Comparison of ENCODE assay signal across 12 mouse cellular contexts in genomic region chr2:144709285-144709684, GRCm38 (mm10).
DNase-seq lines count a peak whose midpoint lies in the region; ATAC-seq and TF ChIP-seq lines count a peak whose summit lies in the region.
"Had no signal": no experiment of that assay in that cellular context is flagged by ENCODE, and none has a peak within 500 bp of the region (broad histone marks: within the 10 kb centered on the region; RNA-seq: fewer than 3 reads in every experiment).

No protein-coding gene starts in this region.

- no peaks in the 10 kb centered on the region for H3K9me3 ChIP-seq in embryonic facial prominence, embryonic 11.5 days (replicated peaks; ENCODE audit: control insufficient read depth, low read length)
- H3K9me3 ChIP-seq in midbrain, embryonic 13.5 days: no peaks in the 10 kb centered on the region
- H3K9me3 ChIP-seq: intestine, embryonic 15.5 days had no signal

- H3K27ac ChIP-seq in embryonic facial prominence, embryonic 11.5 days (replicated peaks; ENCODE audit: low read depth, low read length): no peak overlapping the region
- no peak overlapping the region for H3K27ac ChIP-seq in midbrain, embryonic 13.5 days
- H3K27ac ChIP-seq: intestine, embryonic 15.5 days had no signal

- ATAC-seq in embryonic facial prominence, embryonic 11.5 days (replicated peaks; ENCODE audit: insufficient number of reproducible peaks, low FRiP score, low TSS enrichment, low read depth): 0 out of 2 replicates have a peak, but pooled peaks have one; percentile 15
- peak; percentile 77 for ATAC-seq in midbrain, embryonic 13.5 days
- no peak for ATAC-seq in erythroblast, adult 5-6 weeks (replicated peaks; ENCODE audit: low FRiP score, poor library complexity, severe bottlenecking)
- ATAC-seq: intestine, embryonic 15.5 days had no signal

- no peaks in the 10 kb centered on the region for H3K36me3 ChIP-seq in embryonic facial prominence, embryonic 11.5 days (replicated peaks; ENCODE audit: control insufficient read depth, insufficient read depth, low read depth, low read length)
- H3K36me3 ChIP-seq in midbrain, embryonic 13.5 days: no peaks in the 10 kb centered on the region
- H3K36me3 ChIP-seq: intestine, embryonic 15.5 days had no signal

- TF ChIP-seq POLR2A in brain, embryonic 14.5 days (IDR thresholded peaks at IDR 0.05; ENCODE audit: borderline replicate concordance, extremely low read depth, insufficient read depth, insufficient read length, poor library complexity, severe bottlenecking): no peak

- peak; percentile 16 to 18 for DNase-seq in kidney, postnatal 4 days
- DNase-seq in kidney, postnatal 25 days: no peak
- peak; percentile 86 for DNase-seq in brain, embryonic 14.5 days (ENCODE audit: low read depth)
- DNase-seq in embryonic facial prominence, embryonic 11.5 days (ENCODE audit: low spot score): peak; percentile 43
- no peak for DNase-seq in frontal cortex, postnatal 10 days (ENCODE audit: low spot score in 2 of 2)
- no peak for DNase-seq in layer of hippocampus, adult 8-10 months (ENCODE audit: low spot score in 2 of 2)
- DNase-seq: adrenal gland, postnatal 14 days; lung, postnatal 36 days had no signal

- no peak for TF ChIP-seq CTCF in brain, embryonic 14.5 days (IDR thresholded peaks at IDR 0.05; ENCODE audit: borderline replicate concordance, extremely low read depth, insufficient read depth, insufficient read length)

- H3K4me1 ChIP-seq in embryonic facial prominence, embryonic 11.5 days (ENCODE audit: control insufficient read depth, insufficient read depth, low read length): no peaks in the 10 kb centered on the region; the same call in 1 of the 2 replicates
- peaks cover 18% of the 10 kb centered on the region for H3K4me1 ChIP-seq in midbrain, embryonic 13.5 days (replicated peaks)
- H3K4me1 ChIP-seq: intestine, embryonic 15.5 days had no signal

- H3K9ac ChIP-seq in embryonic facial prominence, embryonic 11.5 days (replicated peaks; ENCODE audit: low read length): no peak overlapping the region
- no peak overlapping the region for H3K9ac ChIP-seq in midbrain, embryonic 13.5 days (replicated peaks)
- H3K9ac ChIP-seq: intestine, embryonic 15.5 days had no signal

- H3K27me3 ChIP-seq in embryonic facial prominence, embryonic 11.5 days (ENCODE audit: control insufficient read depth, insufficient read depth, low read length): no peaks in the 10 kb centered on the region
- no peaks in the 10 kb centered on the region for H3K27me3 ChIP-seq in midbrain, embryonic 13.5 days
- H3K27me3 ChIP-seq: intestine, embryonic 15.5 days had no signal

- H3K4me3 ChIP-seq in embryonic facial prominence, embryonic 11.5 days (ENCODE audit: low read depth, low read length): no peak overlapping the region
- H3K4me3 ChIP-seq in midbrain, embryonic 13.5 days (replicated peaks): no peak overlapping the region
- H3K4me3 ChIP-seq: intestine, embryonic 15.5 days had no signal

- H3K4me2 ChIP-seq in embryonic facial prominence, embryonic 11.5 days (ENCODE audit: low read depth, low read length): no peak overlapping the region
- H3K4me2 ChIP-seq in midbrain, embryonic 13.5 days (replicated peaks): no peak overlapping the region
- H3K4me2 ChIP-seq: intestine, embryonic 15.5 days; liver, embryonic 11.5 days had no signal

- WGBS in embryonic facial prominence, embryonic 11.5 days: 31% methylated on average over 1 of the region's 1 CpGs
- WGBS in midbrain, embryonic 13.5 days: 46% methylated on average over 1 of the region's 1 CpGs

Comparison
In these comparisons a context has a peak if more than half of its experiments do, and no peak if none do; other contexts are left out.
1. DNase-seq: peak in kidney, postnatal 4 days (2 of 2), brain, embryonic 14.5 days (single experiment) and embryonic facial prominence, embryonic 11.5 days (single experiment); none in kidney, postnatal 25 days (0 of 2), frontal cortex, postnatal 10 days (0 of 2) and layer of hippocampus, adult 8-10 months (0 of 2).